Mouse (Mus musculus) urinary bladder, postnatal 0 days (tissue): Measurements from ENCODE around the gene Spin4. TPM values are rescaled to one million over a fixed set of nuclear protein-coding genes. Genes with fewer than 3 reads are reported as not detected.

ENCODE experiments used
- polyA plus RNA-seq: library from polyadenylated mRNA; unstranded; fragments of >200 nt; fragmentation: Nextera tagmentation; extraction: Ambion mirVana; gene quantifications from 2 replicates; pipeline ENCODE4 v1.2.1, GENCODE M21; 2015

Gene Spin4
- polyA plus RNA-seq, result 6.2 and 8.3 TPM in 2 replicates

GRCm38 (mm10) chrX:95026361-95026892 lies at the start of gene Spin4:
Spin4 (minus strand) TSS chrX:95026682.

Other genes starting within 250 kb of the Spin4 start
- gene Arhgef9, start 170.2 kb upstream of the Spin4 start, polyA plus RNA-seq, result 13.3 and 14.8 TPM in 2 replicates